32 mouse cellular contexts compared by ENCODE assay signal in the genomic region with DNA sequence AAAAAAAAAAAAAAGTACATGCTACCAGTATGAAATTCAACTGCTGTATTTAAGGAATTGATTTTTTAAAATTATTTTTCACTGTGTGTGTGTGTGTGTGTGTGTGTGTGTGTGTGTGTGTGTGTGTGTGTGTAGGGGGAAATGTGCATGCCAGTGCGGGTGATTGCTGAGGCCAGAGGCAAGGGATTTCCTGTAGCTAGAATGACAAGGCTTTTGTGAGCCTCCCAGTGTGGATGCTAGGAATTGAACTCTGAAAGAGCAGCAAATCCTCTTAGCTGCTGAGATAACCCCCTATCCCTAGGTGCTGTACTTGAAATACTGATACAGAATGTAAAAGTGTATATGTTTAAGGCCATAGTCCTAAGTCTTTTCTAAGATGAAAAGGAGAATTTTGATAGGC. TPM values are rescaled to one million over a fixed set of nuclear protein-coding genes. Genes with fewer than 3 reads are reported as not detected.
A peak's percentile ranks its signal among the peaks of the same experiment; 100 is the strongest.
DNase-seq lines count a peak whose midpoint lies in the region; ATAC-seq and TF ChIP-seq lines count a peak whose summit lies in the region.
"Had no signal": no experiment of that assay in that cellular context is flagged by ENCODE, and none has a peak within 500 bp of the region (broad histone marks: within the 10 kb centered on the region; RNA-seq: fewer than 3 reads in every experiment).

No protein-coding gene starts in this region.

- H3K36me3 ChIP-seq in MEL (ENCODE audit: control insufficient read depth in 1 of 2, insufficient read depth in 2 of 2, low read length in 2 of 2) = peaks cover 0 to 6% of the 10 kb centered on the region in 2 experiments
- H3K36me3 ChIP-seq: heart, embryonic 15.5 days; intestine, embryonic 15.5 days; midbrain, embryonic 12.5 days; neural tube, embryonic 13.5 days had no signal

- TF ChIP-seq POLR2A in MEL (IDR thresholded peaks at IDR 0.05; ENCODE audit: control insufficient read depth in 1 of 2, insufficient read depth in 1 of 2, low read depth in 1 of 2, low read length in 2 of 2, poor library complexity in 1 of 2) = no peak
- TF ChIP-seq POLR2A in brain, embryonic 14.5 days (IDR thresholded peaks at IDR 0.05; ENCODE audit: borderline replicate concordance, extremely low read depth, insufficient read depth, insufficient read length, poor library complexity, severe bottlenecking) = no peak

- no peak for TF ChIP-seq CTCF in MEL (IDR thresholded peaks at IDR 0.05 in 2 of 3, conservative IDR thresholded peaks at IDR 0.05 in 1 of 3; ENCODE audit: control insufficient read depth in 1 of 3, insufficient read depth in 1 of 3, low read depth in 2 of 3, low read length in 3 of 3, poor library complexity in 1 of 3, severe bottlenecking in 1 of 3)
- no peak for TF ChIP-seq CTCF in brain, embryonic 14.5 days (IDR thresholded peaks at IDR 0.05; ENCODE audit: borderline replicate concordance, extremely low read depth, insufficient read depth, insufficient read length)

- H3K79me2 ChIP-seq in MEL (ENCODE audit: control insufficient read depth, insufficient read depth, low read length, poor library complexity) = no peaks in the 10 kb centered on the region

- no peak overlapping the region for H3K27ac ChIP-seq in MEL (ENCODE audit: control insufficient read depth, low read depth, low read length)
- H3K27ac ChIP-seq: forebrain, embryonic 13.5 days; heart, embryonic 15.5 days; intestine, embryonic 15.5 days; limb, embryonic 13.5 days; liver, embryonic 12.5 days; midbrain, embryonic 12.5 days; neural tube, embryonic 13.5 days had no signal

- H3K9ac ChIP-seq in MEL (ENCODE audit: control insufficient read depth, low read depth, low read length, poor library complexity, severe bottlenecking) = no peak overlapping the region
- H3K9ac ChIP-seq: forebrain, embryonic 13.5 days; heart, embryonic 15.5 days; intestine, embryonic 15.5 days; limb, embryonic 13.5 days; liver, embryonic 12.5 days; midbrain, embryonic 12.5 days; neural tube, embryonic 13.5 days had no signal

- H3K4me1 ChIP-seq in MEL (ENCODE audit: control insufficient read depth in 1 of 2, insufficient read depth in 2 of 2, low read length in 2 of 2) = peaks cover 5 to 6% of the 10 kb centered on the region in 2 experiments; a peak in 1 of 4 replicates
- H3K4me1 ChIP-seq: forebrain, embryonic 13.5 days; heart, embryonic 15.5 days; intestine, embryonic 15.5 days; limb, embryonic 13.5 days; liver, embryonic 12.5 days; midbrain, embryonic 12.5 days; neural tube, embryonic 13.5 days had no signal

- DNase-seq in embryo, embryonic 10.5 days (ENCODE audit: low spot score) = peak; percentile 6
- no peak for DNase-seq in embryo, embryonic 9.5 days (ENCODE audit: extremely low spot score)
- DNase-seq in MEL (ENCODE audit: low read depth, low spot score) = peak; percentile 20
- DNase-seq in brain, embryonic 14.5 days (ENCODE audit: low read depth) = peak; percentile 41
- no peak for DNase-seq in layer of hippocampus, postnatal 25 days (ENCODE audit: extremely low spot score in 1 of 2, low spot score in 1 of 2)
- DNase-seq: adrenal gland, postnatal 14 days; heart, postnatal 36 days; kidney, adult 8-10 months; kidney, postnatal 14 days; lung, adult 18-20 months; lung, postnatal 10 days; thymus, adult 2 months; thymus, postnatal 4 days had no signal

- H3K27me3 ChIP-seq in MEL (ENCODE audit: control insufficient read depth in 1 of 2, insufficient read depth in 2 of 2, low read length in 2 of 2) = no peaks in the 10 kb centered on the region
- H3K27me3 ChIP-seq: forebrain, embryonic 13.5 days; heart, embryonic 15.5 days; intestine, embryonic 15.5 days; limb, embryonic 13.5 days; liver, embryonic 12.5 days; midbrain, embryonic 12.5 days; neural tube, embryonic 13.5 days had no signal

- ATAC-seq in hematopoietic stem cell, adult 5-6 weeks (replicated peaks in 1 of 2; ENCODE audit: insufficient read depth in 1 of 2, low FRiP score in 2 of 2, low TSS enrichment in 1 of 2, low read depth in 1 of 2, poor library complexity in 2 of 2, severe bottlenecking in 2 of 2) = peak; percentile 65 to 72
- ATAC-seq in monocyte, adult 5-6 weeks (replicated peaks; ENCODE audit: insufficient number of reproducible peaks, low FRiP score, low TSS enrichment, poor library complexity, severe bottlenecking) = no peak
- ATAC-seq: hindbrain, embryonic 16.5 days; intestine, embryonic 15.5 days; liver, embryonic 12.5 days had no signal

- TF ChIP-seq RAD21 in MEL (IDR thresholded peaks at IDR 0.05; ENCODE audit: low read depth, low read length) = no peak

- no peaks in the 10 kb centered on the region for H3K9me3 ChIP-seq in MEL (replicated peaks; ENCODE audit: insufficient read depth, low read length)
- H3K9me3 ChIP-seq: forebrain, embryonic 13.5 days; heart, embryonic 15.5 days; intestine, embryonic 15.5 days; liver, embryonic 12.5 days; midbrain, embryonic 12.5 days; neural tube, embryonic 13.5 days had no signal

- TF ChIP-seq EP300 in MEL (IDR thresholded peaks at IDR 0.05; ENCODE audit: low read depth in 1 of 2, low read length in 2 of 2) = no peak

- no peak overlapping the region for H3K4me3 ChIP-seq in MEL (ENCODE audit: control insufficient read depth in 1 of 2, insufficient read depth in 1 of 2, low read depth in 2 of 2, low read length in 2 of 2)
- H3K4me3 ChIP-seq: forebrain, embryonic 13.5 days; heart, embryonic 15.5 days; intestine, embryonic 15.5 days; limb, embryonic 13.5 days; liver, embryonic 12.5 days; midbrain, embryonic 12.5 days; myocyte; neural tube, embryonic 13.5 days had no signal

TF ChIP-seq in MEL, 35 proteins besides CTCF, POLR2A, EP300 and RAD21:
- no peak for TF ChIP-seq GABPA (IDR thresholded peaks at IDR 0.05; ENCODE audit: low read depth, low read length)
- TF ChIP-seq TBP (IDR thresholded peaks at IDR 0.05; ENCODE audit: low read depth, low read length) = no peak
- TF ChIP-seq BHLHE40 (IDR thresholded peaks at IDR 0.05; ENCODE audit: borderline replicate concordance, low read depth, low read length) = no peak
- TF ChIP-seq MAX (IDR thresholded peaks at IDR 0.05; ENCODE audit: low read length) = no peak
- no peak for TF ChIP-seq SMC3 (IDR thresholded peaks at IDR 0.05; ENCODE audit: low read depth, low read length)
- no peak for TF ChIP-seq ZNF384 (IDR thresholded peaks at IDR 0.05; ENCODE audit: low read depth, low read length)
- no peak for TF ChIP-seq MEF2A (IDR thresholded peaks at IDR 0.05; ENCODE audit: extremely low read depth, insufficient replicate concordance, low read depth, low read length, poor library complexity, severe bottlenecking)
- TF ChIP-seq MYC (IDR thresholded peaks at IDR 0.05; ENCODE audit: low read depth, low read length) = no peak
- no peak for TF ChIP-seq ZMIZ1 (IDR thresholded peaks at IDR 0.05; ENCODE audit: low read depth, low read length)
- TF ChIP-seq MXI1 (IDR thresholded peaks at IDR 0.05; ENCODE audit: low read depth, low read length) = no peak
- no peak for TF ChIP-seq KAT2A (conservative IDR thresholded peaks at IDR 0.05; ENCODE audit: low read depth, low read length)
- no peak for TF ChIP-seq USF2 (IDR thresholded peaks at IDR 0.05; ENCODE audit: borderline replicate concordance in 1 of 2, insufficient read depth in 1 of 2, low read depth in 1 of 2, low read length in 2 of 2)
- TF ChIP-seq SIN3A (IDR thresholded peaks at IDR 0.05; ENCODE audit: low read length) = no peak
- no peak for TF ChIP-seq HCFC1 (IDR thresholded peaks at IDR 0.05; ENCODE audit: low read depth, low read length)
- TF ChIP-seq POLR2AphosphoS5 (IDR thresholded peaks at IDR 0.05; ENCODE audit: borderline replicate concordance, low read depth, low read length) = no peak

RNA-seq across cellular contexts. Expression of a gene that starts 38.6 kb away (rescaled TPM):
- not detected in 2 replicates for total RNA-seq in MEL (2012; rRNA removed)
- polyA plus RNA-seq in MEL (2012; ENCODE audit: insufficient read depth in 1 of 2, insufficient read length in 2 of 2, low read depth in 1 of 2, low replicate concordance in 2 of 2, missing spikeins in 1 of 2) = not detected
- polyA plus RNA-seq in brain, embryonic 14.5 days (2012; rRNA removed) = 0.13 TPM in 1 of 2 replicates, not detected in the other
- not detected in 2 replicates for total RNA-seq in hematopoietic stem cell, adult 5-6 weeks (2017)
- not detected for total RNA-seq in layer of hippocampus, postnatal 25 days (2021)
- 2.8 TPM in 1 of 3 replicates, not detected in the others for total RNA-seq in monocyte, adult 5-6 weeks (2017)
- total RNA-seq: adrenal gland, postnatal 14 days; gastrocnemius, adult 8-10 months; heart, postnatal 36 days; left cerebral cortex, adult 18-20 months; left cerebral cortex, postnatal 25 days had no signal
- polyA plus RNA-seq: cortical plate, adult 2 months; embryonic facial prominence, embryonic 14.5 days; forebrain, embryonic 13.5 days; gonadal fat pad, adult 2 months; heart, embryonic 15.5 days; hindbrain, embryonic 16.5 days; intestine, embryonic 15.5 days; limb, embryonic 13.5 days; liver, embryonic 12.5 days; midbrain, embryonic 12.5 days; myocyte; neural tube, embryonic 13.5 days; small intestine, adult 2 months; stomach, embryonic 16.5 days; thymus, adult 2 months had no signal

Comparison
In these comparisons a context has a peak if more than half of its experiments do, and no peak if none do; other contexts are left out.
1. DNase-seq: peak in embryo, embryonic 10.5 days (single experiment), MEL (single experiment) and brain, embryonic 14.5 days (single experiment); none in embryo, embryonic 9.5 days (single experiment) and layer of hippocampus, postnatal 25 days (0 of 2).